Mouse (Mus musculus): ENCODE measurements around the gene Rpl31. TPM values are rescaled to one million over a fixed set of nuclear protein-coding genes. Genes with fewer than 3 reads are reported as not detected.

Gene Rpl31
- 288 and 293 TPM in 2 replicates for polyA plus RNA-seq (2015; fragmentation: Nextera tagmentation; extraction: Ambion mirVana)

- Histone ChIP-seq H3K36me3 (ENCODE audit: control insufficient read depth, insufficient read depth) (peaks cover 18% of the 10 kb centered on the region), H3K27me3 (replicated peaks; ENCODE audit: control insufficient read depth, insufficient read depth, low read length) (no peaks in the 10 kb centered on the region), H3K9ac (replicated peaks; ENCODE audit: low read depth, low read length) (peak within 1 kb of the TSS; percentile 77), H3K4me1 (replicated peaks; ENCODE audit: control insufficient read depth, insufficient read depth, low read length) (peaks cover 17% of the 10 kb centered on the region), H3K9me3 (ENCODE audit: control insufficient read depth, low read length) (no peaks in the 10 kb centered on the region), H3K4me3 (replicated peaks; ENCODE audit: low read length) (peak within 1 kb of the TSS; percentile 70), H3K27ac (ENCODE audit: low read length) (peak within 1 kb of the TSS; percentile 84), H3K4me2 (ENCODE audit: low read length) (peak within 1 kb of the TSS; percentile 90)
- ATAC-seq: peak; percentile 100
- under 1% methylated on average over 62 of the region's 62 CpGs for WGBS
These were observed at the start of gene Rpl31 for GRCm38 (mm10) chr1:39367601-39368266. TSS of gene Rpl31 (plus strand) at chr1:39367842.

- Histone ChIP-seq H3K4me1 (replicated peaks; ENCODE audit: control insufficient read depth, insufficient read depth, low read length) (peaks cover 4% of the 10 kb centered on the region; the same call in 1 of the 2 replicates), H3K4me3 (replicated peaks; ENCODE audit: low read length) (no peak overlapping the region), H3K36me3 (ENCODE audit: control insufficient read depth, insufficient read depth) (no peaks in the 10 kb centered on the region), H3K9me3 (ENCODE audit: control insufficient read depth, low read length) (no peaks in the 10 kb centered on the region), H3K27ac (ENCODE audit: low read length) (no peak overlapping the region), H3K9ac (replicated peaks; ENCODE audit: low read depth, low read length) (no peak overlapping the region), H3K4me2 (ENCODE audit: low read length) (no peak overlapping the region), H3K27me3 (replicated peaks; ENCODE audit: control insufficient read depth, insufficient read depth, low read length) (no peaks in the 10 kb centered on the region)
- ATAC-seq: no peak
- WGBS: 84% methylated on average over 2 of the region's 2 CpGs
These were observed 49.7 kb upstream of the Rpl31 start for GRCm38 (mm10) chr1:39317935-39318334.

- H3K4me1 ChIP-seq (replicated peaks; ENCODE audit: control insufficient read depth, insufficient read depth, low read length): no peaks in the 10 kb centered on the region
- H3K4me3 ChIP-seq (replicated peaks; ENCODE audit: low read length): no peak overlapping the region
- no peaks in the 10 kb centered on the region for H3K9me3 ChIP-seq (ENCODE audit: control insufficient read depth, low read length)
- no peaks in the 10 kb centered on the region for H3K27me3 ChIP-seq (replicated peaks; ENCODE audit: control insufficient read depth, insufficient read depth, low read length)
- no peak overlapping the region for H3K4me2 ChIP-seq (ENCODE audit: low read length)
- H3K9ac ChIP-seq (replicated peaks; ENCODE audit: low read depth, low read length): no peak overlapping the region
- no peak overlapping the region for H3K27ac ChIP-seq (ENCODE audit: low read length)
- no peaks in the 10 kb centered on the region for H3K36me3 ChIP-seq (ENCODE audit: control insufficient read depth, insufficient read depth)
- 63% methylated on average over 7 of the region's 7 CpGs for WGBS
- ATAC-seq: no peak
These were observed 48.8 kb upstream of the Rpl31 start for GRCm38 (mm10) chr1:39318870-39319269.

GRCm38 (mm10) chr1:39321954-39322353 is 45.7 kb upstream of the Rpl31 start:
- Histone ChIP-seq H3K4me2 (ENCODE audit: low read length) (no peak overlapping the region), H3K4me3 (replicated peaks; ENCODE audit: low read length) (no peak overlapping the region), H3K9me3 (ENCODE audit: control insufficient read depth, low read length) (no peaks in the 10 kb centered on the region), H3K27ac (ENCODE audit: low read length) (no peak overlapping the region), H3K4me1 (replicated peaks; ENCODE audit: control insufficient read depth, insufficient read depth, low read length) (no peaks in the 10 kb centered on the region), H3K36me3 (ENCODE audit: control insufficient read depth, insufficient read depth) (no peaks in the 10 kb centered on the region), H3K27me3 (replicated peaks; ENCODE audit: control insufficient read depth, insufficient read depth, low read length) (no peaks in the 10 kb centered on the region), H3K9ac (replicated peaks; ENCODE audit: low read depth, low read length) (no peak overlapping the region)
- no peak for ATAC-seq
- 84% methylated on average over 6 of the region's 6 CpGs for WGBS

GRCm38 (mm10) chr1:39325228-39325627 is 42.4 kb upstream of the Rpl31 start:
- Histone ChIP-seq H3K36me3 (ENCODE audit: control insufficient read depth, insufficient read depth) (no peaks in the 10 kb centered on the region), H3K27ac (ENCODE audit: low read length) (no peak overlapping the region), H3K27me3 (replicated peaks; ENCODE audit: control insufficient read depth, insufficient read depth, low read length) (no peaks in the 10 kb centered on the region), H3K4me2 (ENCODE audit: low read length) (no peak overlapping the region), H3K4me3 (replicated peaks; ENCODE audit: low read length) (no peak overlapping the region), H3K9ac (replicated peaks; ENCODE audit: low read depth, low read length) (no peak overlapping the region), H3K4me1 (replicated peaks; ENCODE audit: control insufficient read depth, insufficient read depth, low read length) (no peaks in the 10 kb centered on the region), H3K9me3 (ENCODE audit: control insufficient read depth, low read length) (no peaks in the 10 kb centered on the region)
- 89% methylated on average over 6 of the region's 6 CpGs for WGBS
- ATAC-seq: no peak

GRCm38 (mm10) chr1:39327546-39327945 is 40.1 kb upstream of the Rpl31 start:
- ATAC-seq: no peak
- 82% methylated on average over 7 of the region's 7 CpGs for WGBS
- H3K9me3 ChIP-seq (ENCODE audit: control insufficient read depth, low read length): no peaks in the 10 kb centered on the region
- no peak overlapping the region for H3K4me2 ChIP-seq (ENCODE audit: low read length)
- H3K27me3 ChIP-seq (replicated peaks; ENCODE audit: control insufficient read depth, insufficient read depth, low read length): no peaks in the 10 kb centered on the region
- no peak overlapping the region for H3K27ac ChIP-seq (ENCODE audit: low read length)
- H3K4me1 ChIP-seq (replicated peaks; ENCODE audit: control insufficient read depth, insufficient read depth, low read length): no peaks in the 10 kb centered on the region
- no peaks in the 10 kb centered on the region for H3K36me3 ChIP-seq (ENCODE audit: control insufficient read depth, insufficient read depth)
- H3K9ac ChIP-seq (replicated peaks; ENCODE audit: low read depth, low read length): no peak overlapping the region
- no peak overlapping the region for H3K4me3 ChIP-seq (replicated peaks; ENCODE audit: low read length)

GRCm38 (mm10) chr1:39330857-39331594 is 36.6 kb upstream of the Rpl31 start:
- Histone ChIP-seq H3K4me1 (replicated peaks; ENCODE audit: control insufficient read depth, insufficient read depth, low read length) (no peaks in the 10 kb centered on the region), H3K27ac (ENCODE audit: low read length) (no peak overlapping the region), H3K36me3 (ENCODE audit: control insufficient read depth, insufficient read depth) (no peaks in the 10 kb centered on the region), H3K4me2 (ENCODE audit: low read length) (no peak overlapping the region), H3K9me3 (ENCODE audit: control insufficient read depth, low read length) (no peaks in the 10 kb centered on the region), H3K27me3 (replicated peaks; ENCODE audit: control insufficient read depth, insufficient read depth, low read length) (no peaks in the 10 kb centered on the region), H3K9ac (replicated peaks; ENCODE audit: low read depth, low read length) (no peak overlapping the region), H3K4me3 (replicated peaks; ENCODE audit: low read length) (no peak overlapping the region)
- WGBS: 88% methylated on average over 7 of the region's 7 CpGs
- no peak for ATAC-seq

- no peak overlapping the region for H3K9ac ChIP-seq (replicated peaks; ENCODE audit: low read depth, low read length)
- 83% methylated on average over 4 of the region's 4 CpGs for WGBS
- no peaks in the 10 kb centered on the region for H3K36me3 ChIP-seq (ENCODE audit: control insufficient read depth, insufficient read depth)
- H3K9me3 ChIP-seq (ENCODE audit: control insufficient read depth, low read length): no peaks in the 10 kb centered on the region
- H3K4me1 ChIP-seq (replicated peaks; ENCODE audit: control insufficient read depth, insufficient read depth, low read length): 0 out of 2 replicates have a peak, but pooled peaks cover 4% of the 10 kb centered on the region
- H3K4me3 ChIP-seq (replicated peaks; ENCODE audit: low read length): no peak overlapping the region
- no peak for ATAC-seq
- no peak overlapping the region for H3K4me2 ChIP-seq (ENCODE audit: low read length)
- H3K27ac ChIP-seq (ENCODE audit: low read length): no peak overlapping the region
- no peaks in the 10 kb centered on the region for H3K27me3 ChIP-seq (replicated peaks; ENCODE audit: control insufficient read depth, insufficient read depth, low read length)
These were observed 35.2 kb upstream of the Rpl31 start for GRCm38 (mm10) chr1:39332456-39332855.

GRCm38 (mm10) chr1:39335561-39336196 is 32.0 kb upstream of the Rpl31 start:
- no peak for ATAC-seq
- no peak overlapping the region for H3K9ac ChIP-seq (replicated peaks; ENCODE audit: low read depth, low read length)
- H3K4me3 ChIP-seq (replicated peaks; ENCODE audit: low read length): no peak overlapping the region
- no peak overlapping the region for H3K4me2 ChIP-seq (ENCODE audit: low read length)
- 24% methylated on average over 15 of the region's 15 CpGs for WGBS
- H3K27me3 ChIP-seq (replicated peaks; ENCODE audit: control insufficient read depth, insufficient read depth, low read length): no peaks in the 10 kb centered on the region
- H3K9me3 ChIP-seq (ENCODE audit: control insufficient read depth, low read length): no peaks in the 10 kb centered on the region
- H3K36me3 ChIP-seq (ENCODE audit: control insufficient read depth, insufficient read depth): no peaks in the 10 kb centered on the region
- no peak overlapping the region for H3K27ac ChIP-seq (ENCODE audit: low read length)
- 0 out of 2 replicates have a peak, but pooled peaks cover 4% of the 10 kb centered on the region for H3K4me1 ChIP-seq (replicated peaks; ENCODE audit: control insufficient read depth, insufficient read depth, low read length)

All from forebrain, embryonic 16.5 days (tissue).